Mouse (Mus musculus): ENCODE measurements around the gene Itgb7.
A peak's percentile ranks its signal among the peaks of the same experiment; 100 is the strongest.
"Not testable (repeated sequence)": the region's sequence is repeated elsewhere in the genome, so short reads cannot be mapped to it uniquely, and the experiment has no call there.

Gene Itgb7

GRCm38 (mm10) chr15:102248131-102248811 lies 16.5 kb upstream of the Itgb7 start:
- DNase-seq, result no peak

GRCm38 (mm10) chr15:102247252-102248130 lies 15.7 kb upstream of the Itgb7 start:
- peak; percentile 68 for DNase-seq

GRCm38 (mm10) chr15:102246866-102247251 lies 15.1 kb upstream of the Itgb7 start:
- peak; percentile 90 for DNase-seq

GRCm38 (mm10) chr15:102245891-102246741 lies 14.4 kb upstream of the Itgb7 start:
- DNase-seq, result peak; percentile 76

GRCm38 (mm10) chr15:102245461-102245881 lies 13.7 kb upstream of the Itgb7 start:
- DNase-seq, result no peak

- no peak for DNase-seq
These were observed 12.8 kb upstream of the Itgb7 start for GRCm38 (mm10) chr15:102244306-102245191.

- DNase-seq, result no peak
These were observed 11.8 kb upstream of the Itgb7 start for GRCm38 (mm10) chr15:102243229-102244190.

- no peak for DNase-seq
These were observed 10.9 kb upstream of the Itgb7 start for GRCm38 (mm10) chr15:102242404-102243228.

- DNase-seq, result no peak
These were observed 8.9 kb upstream of the Itgb7 start for GRCm38 (mm10) chr15:102240607-102241006.

- DNase-seq, result no peak
These were observed 8.1 kb upstream of the Itgb7 start for GRCm38 (mm10) chr15:102239851-102240250.

- DNase-seq, result peak; percentile 89
These were observed 7.5 kb upstream of the Itgb7 start for GRCm38 (mm10) chr15:102239260-102239590.

GRCm38 (mm10) chr15:102238543-102239259 lies 7.0 kb upstream of the Itgb7 start:
- no peak for DNase-seq

- peak; percentile 72 for DNase-seq
These were observed 3.8 kb upstream of the Itgb7 start for GRCm38 (mm10) chr15:102235371-102236027.

GRCm38 (mm10) chr15:102233896-102234295 lies 2.2 kb upstream of the Itgb7 start:
- peak; percentile 53 for DNase-seq

GRCm38 (mm10) chr15:102232764-102233163 lies 1.0 kb upstream of the Itgb7 start:
- DNase-seq, result no peak

GRCm38 (mm10) chr15:102230408-102231321 lies 1.1 kb downstream of the Itgb7 start:
- no peak for DNase-seq

GRCm38 (mm10) chr15:102225619-102226018 lies 6.1 kb downstream of the Itgb7 start:
- not testable (repeated sequence) for DNase-seq
